Mouse (Mus musculus) heart, postnatal 0 days (tissue): ENCODE measurements at regions not wholly inside any gene's neighbourhood (a gene's known extent, or its start where the extent isn't known, plus 50 kb on each side); places are given as distances from the start of the nearest gene placed in this dataset.
"Not testable (repeated sequence)": the region's sequence is repeated elsewhere in the genome, so short reads cannot be mapped to it uniquely, and the experiment has no call there.

Experiments used
- ATAC-seq: fragments of 200-750 bp; cut with Nextera tagmentation; 2 replicates; pipeline ENCODE4 v1.8.0; 2017; ENCODE audit warnings: low read depth, moderate number of reproducible peaks, moderate library complexity; ENCODE audit not compliant: insufficient read depth
- DNase-seq: peaks from one replicate; pipeline ENCODE4 v3.0.0-alpha.2; 2016; ENCODE audit warnings: low spot score
- H3K27ac ChIP-seq: fragments of 300-500 bp; sonication (generic); 2 replicates; pipeline ENCODE4 v1.5.1; 2014; ENCODE audit warnings: low read depth, mild to moderate bottlenecking
- H3K27me3 ChIP-seq: fragments of 300-500 bp; sonication (generic); 2 replicates; pipeline ENCODE4 v1.6.1; 2014; ENCODE audit warnings: low read length, mixed read lengths; ENCODE audit not compliant: control insufficient read depth, insufficient read depth
- H3K36me3 ChIP-seq: fragments of 300-500 bp; sonication (generic); replicated peaks from 2 replicates; pipeline ENCODE4 v1.6.1; 2014; ENCODE audit warnings: low read length, mixed read lengths; ENCODE audit not compliant: control insufficient read depth, insufficient read depth
- H3K4me1 ChIP-seq: fragments of 300-500 bp; sonication (generic); 2 replicates; pipeline ENCODE4 v1.6.1; 2014; ENCODE audit warnings: antibody characterized with exemption; ENCODE audit not compliant: control insufficient read depth, insufficient read depth
- H3K4me2 ChIP-seq: fragments of 300-500 bp; sonication (generic); 2 replicates; pipeline ENCODE4 v1.6.1; 2014; ENCODE audit warnings: low read depth, mild to moderate bottlenecking, low read length, moderate library complexity
- H3K4me3 ChIP-seq: fragments of 300-500 bp; sonication (generic); 2 replicates; pipeline ENCODE4 v1.5.1; 2014; ENCODE audit warnings: low read depth, low read length
- H3K9ac ChIP-seq: fragments of 300-500 bp; sonication (generic); replicated peaks from 2 replicates; pipeline ENCODE4 v1.6.1; 2014; ENCODE audit warnings: low read depth, low read length, mixed read lengths
- H3K9me3 ChIP-seq: fragments of 300-500 bp; sonication (generic); replicated peaks from 2 replicates; pipeline ENCODE4 v1.6.1; 2016; ENCODE audit warnings: low read length; ENCODE audit not compliant: control insufficient read depth
- CTCF ChIP-seq: IDR thresholded peaks from 2 replicates; pipeline ENCODE4 v1.5.1; 2016; ENCODE audit warnings: antibody characterized with exemption, control low read depth, low read depth
- EP300 ChIP-seq: IDR thresholded peaks from 2 replicates; pipeline ENCODE4 v1.6.1; 2016; ENCODE audit warnings: antibody characterized with exemption, low read depth
- WGBS: fragments of 180-500 bp; shearing (Covaris S2); extraction: QIAGEN DNeasy Blood & Tissue Kit; methylation state at CpG from one replicate; pipeline ENCODE4 v1.1.7; 2014; 5-methylcytosine and 5-hydroxymethylcytosine counted together

- ATAC-seq (no peak), DNase-seq (no peak)
- Histone ChIP-seq H3K27me3 (no peaks in the 10 kb centered on the region), H3K27ac (no peak overlapping the region), H3K36me3 (no peaks in the 10 kb centered on the region), H3K4me3 (no peak overlapping the region), H3K4me2 (no peak overlapping the region), H3K9me3 (no peaks in the 10 kb centered on the region), H3K4me1 (no peaks in the 10 kb centered on the region), H3K9ac (no peak overlapping the region)
- no peak for TF ChIP-seq CTCF
- no peak for TF ChIP-seq EP300
- WGBS = 70% methylated on average over 3 of the region's 3 CpGs
These were observed 67.6 kb upstream of the Map3k1 start for GRCm38 (mm10) chr13:111876404-111876803.

- 69% methylated on average over 2 of the region's 2 CpGs for WGBS
- Histone ChIP-seq H3K9ac (no peak overlapping the region), H3K27ac (no peak overlapping the region), H3K27me3 (no peaks in the 10 kb centered on the region), H3K4me1 (no peaks in the 10 kb centered on the region), H3K4me2 (no peak overlapping the region), H3K4me3 (no peak overlapping the region), H3K9me3 (no peaks in the 10 kb centered on the region), H3K36me3 (no peaks in the 10 kb centered on the region)
- DNase-seq (no peak), ATAC-seq (no peak)
- no peak for TF ChIP-seq CTCF
These were observed 68.1 kb upstream of the Map3k1 start for GRCm38 (mm10) chr13:111876847-111877246.

GRCm38 (mm10) chr13:111883768-111884566, 75.2 kb upstream of the Map3k1 start:
- not testable (repeated sequence) for ATAC-seq, H3K9me3 ChIP-seq, H3K27ac ChIP-seq, DNase-seq, H3K27me3 ChIP-seq, H3K9ac ChIP-seq, H3K36me3 ChIP-seq, H3K4me1 ChIP-seq, H3K4me3 ChIP-seq, H3K4me2 ChIP-seq
- WGBS = 80% methylated on average over 17 of the region's 17 CpGs

GRCm38 (mm10) chr13:111890792-111891191, 82.0 kb upstream of the Map3k1 start:
- no peaks in the 10 kb centered on the region for H3K4me1 ChIP-seq
- no peaks in the 10 kb centered on the region for H3K27me3 ChIP-seq
- H3K27ac ChIP-seq = no peak overlapping the region
- no peak overlapping the region for H3K4me2 ChIP-seq
- ATAC-seq (no peak), DNase-seq (no peak)
- no peaks in the 10 kb centered on the region for H3K9me3 ChIP-seq
- TF ChIP-seq CTCF (no peak), EP300 (no peak)
- 47% methylated on average over 3 of the region's 3 CpGs for WGBS
- H3K36me3 ChIP-seq = no peaks in the 10 kb centered on the region
- no peak overlapping the region for H3K4me3 ChIP-seq
- H3K9ac ChIP-seq = no peak overlapping the region

GRCm38 (mm10) chr13:111892141-111892540, 83.3 kb upstream of the Map3k1 start:
- Histone ChIP-seq H3K27ac (no peak overlapping the region), H3K4me1 (no peaks in the 10 kb centered on the region), H3K4me2 (no peak overlapping the region), H3K27me3 (no peaks in the 10 kb centered on the region), H3K9me3 (no peaks in the 10 kb centered on the region), H3K36me3 (no peaks in the 10 kb centered on the region), H3K9ac (no peak overlapping the region), H3K4me3 (no peak overlapping the region)
- 93% methylated on average over 8 of the region's 8 CpGs for WGBS
- TF ChIP-seq CTCF (no peak), EP300 (no peak)
- ATAC-seq = no peak
- no peak for DNase-seq

GRCm38 (mm10) chr13:111893221-111893713, 84.5 kb upstream of the Map3k1 start:
- H3K4me3 ChIP-seq = no peak overlapping the region
- no peak overlapping the region for H3K27ac ChIP-seq
- no peaks in the 10 kb centered on the region for H3K4me1 ChIP-seq
- WGBS = 59% methylated on average over 14 of the region's 14 CpGs
- H3K9me3 ChIP-seq = no peaks in the 10 kb centered on the region
- no peaks in the 10 kb centered on the region for H3K36me3 ChIP-seq
- TF ChIP-seq EP300 = no peak
- no peak for TF ChIP-seq CTCF
- DNase-seq (no peak), ATAC-seq (no peak)
- no peak overlapping the region for H3K9ac ChIP-seq
- no peaks in the 10 kb centered on the region for H3K27me3 ChIP-seq
- H3K4me2 ChIP-seq = no peak overlapping the region
